Mouse (Mus musculus) adrenal gland, adult 18-20 months (tissue): ENCODE data around the gene Cirbp. TPM values are rescaled to one million over a fixed set of nuclear protein-coding genes. Genes with fewer than 3 reads are reported as not detected.

Source experiments
- DNase-seq, 2 experiments: peaks; one replicate each; pipeline ENCODE4 v3.0.0; 2021 to 2022; ENCODE audit warnings: low spot score in 2 of 2
- total RNA-seq, 2 experiments: library from RNA; stranded (reverse); gene quantifications; 1 replicate in 1 of 2; 2 replicates in 1 of 2; pipeline ENCODE4 v1.2.3; 2021

The Cirbp gene
- total RNA-seq, 2 experiments from 2014 or later, result 34.7 to 46.3 TPM

DNA sequence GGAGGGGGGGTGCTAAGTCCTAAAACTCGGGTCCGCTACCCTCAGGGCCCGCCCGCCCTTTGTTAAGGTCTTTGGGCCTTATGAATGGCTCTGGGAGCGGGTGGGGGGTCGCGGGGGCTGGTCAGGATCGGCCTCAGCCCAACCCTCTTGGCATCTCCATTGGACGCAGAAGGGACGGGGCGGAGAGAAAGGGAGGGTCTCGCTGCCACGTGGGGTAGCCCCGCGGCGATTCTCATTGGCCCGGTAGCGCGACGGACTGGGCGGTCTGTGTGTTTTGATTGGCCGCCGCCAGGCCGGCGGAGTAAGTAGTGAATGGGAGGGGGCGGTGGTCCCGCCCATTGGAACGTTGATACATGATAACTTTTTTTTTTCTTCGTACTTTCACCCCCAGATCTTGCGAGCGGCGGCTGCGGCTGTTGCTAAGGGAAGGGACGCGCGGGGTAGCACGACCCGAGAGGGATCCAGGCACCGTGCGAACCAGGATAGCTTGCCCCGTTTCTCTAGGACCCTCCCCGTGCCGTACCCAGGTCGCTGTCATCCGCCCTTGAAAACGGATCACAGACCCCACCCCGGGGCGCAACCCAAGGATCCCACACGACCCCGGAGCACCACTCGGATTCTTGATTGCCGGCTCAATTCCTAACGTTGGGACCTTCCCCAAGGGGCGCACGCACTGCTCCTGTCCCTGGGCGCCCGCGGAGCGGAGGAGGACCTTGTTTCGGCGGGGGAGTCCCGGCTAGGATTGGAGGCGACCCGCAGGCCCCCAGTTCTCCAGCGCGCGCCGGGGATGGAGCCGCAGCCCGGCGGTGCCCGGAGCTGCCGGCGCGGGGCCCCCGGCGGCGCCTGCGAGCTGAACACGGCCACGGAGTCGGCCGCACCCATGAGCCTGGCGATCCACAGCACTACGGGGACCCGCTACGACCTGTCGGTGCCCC, 16.2 kb upstream of the Cirbp start:
- DNase-seq, result peak; percentile 88 to 91

DNA sequence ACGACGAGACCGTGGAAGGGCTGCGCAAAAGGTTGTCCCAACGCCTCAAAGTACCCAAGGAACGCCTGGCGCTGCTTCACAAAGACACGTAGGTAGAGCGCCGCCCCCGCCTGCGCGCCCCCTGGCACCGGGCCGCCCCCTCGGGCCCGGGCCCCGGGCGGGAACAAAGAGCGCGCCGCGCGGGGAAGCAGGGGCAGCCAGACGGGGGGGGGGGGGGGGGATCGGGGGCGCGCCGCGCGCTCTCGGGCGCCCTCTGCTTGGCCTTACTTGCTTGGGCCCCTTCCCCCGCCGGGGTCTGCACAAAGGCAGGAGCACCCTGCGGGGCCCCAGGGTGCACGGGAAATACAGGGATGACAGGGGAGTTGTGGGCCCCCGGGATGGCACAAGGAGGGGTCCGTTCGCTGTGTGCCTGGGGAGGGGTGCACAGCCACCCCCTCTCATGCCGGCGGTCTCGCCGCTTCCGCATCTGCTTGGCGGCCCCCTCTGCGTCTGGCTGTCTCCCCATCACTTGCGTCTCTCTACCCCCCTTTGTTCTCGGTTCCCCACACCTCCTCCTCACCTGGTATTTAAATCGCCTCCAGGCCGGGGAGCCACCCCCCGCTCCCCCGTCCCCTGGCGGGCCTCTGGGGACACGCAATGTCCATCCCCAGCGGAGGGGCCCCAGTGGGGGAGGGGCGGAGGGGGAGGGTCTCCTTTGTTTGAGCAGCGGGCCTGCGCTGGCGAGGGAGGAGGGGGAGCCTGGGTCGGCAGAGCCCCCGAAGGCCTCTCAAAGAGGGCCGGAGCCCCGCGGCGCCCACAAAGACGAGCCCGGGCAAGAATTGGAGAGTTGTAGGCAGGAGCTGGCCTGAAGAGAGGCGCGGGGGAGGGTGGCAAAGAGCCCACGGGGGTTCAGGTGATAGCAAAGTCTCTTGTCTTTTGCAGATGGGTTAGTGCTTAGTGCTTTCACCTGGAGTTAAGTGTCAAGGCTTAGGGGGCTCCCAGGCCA, 15.3 kb upstream of the Cirbp start:
- peak in 1 of 2 experiments; percentile 65 for DNase-seq

DNA sequence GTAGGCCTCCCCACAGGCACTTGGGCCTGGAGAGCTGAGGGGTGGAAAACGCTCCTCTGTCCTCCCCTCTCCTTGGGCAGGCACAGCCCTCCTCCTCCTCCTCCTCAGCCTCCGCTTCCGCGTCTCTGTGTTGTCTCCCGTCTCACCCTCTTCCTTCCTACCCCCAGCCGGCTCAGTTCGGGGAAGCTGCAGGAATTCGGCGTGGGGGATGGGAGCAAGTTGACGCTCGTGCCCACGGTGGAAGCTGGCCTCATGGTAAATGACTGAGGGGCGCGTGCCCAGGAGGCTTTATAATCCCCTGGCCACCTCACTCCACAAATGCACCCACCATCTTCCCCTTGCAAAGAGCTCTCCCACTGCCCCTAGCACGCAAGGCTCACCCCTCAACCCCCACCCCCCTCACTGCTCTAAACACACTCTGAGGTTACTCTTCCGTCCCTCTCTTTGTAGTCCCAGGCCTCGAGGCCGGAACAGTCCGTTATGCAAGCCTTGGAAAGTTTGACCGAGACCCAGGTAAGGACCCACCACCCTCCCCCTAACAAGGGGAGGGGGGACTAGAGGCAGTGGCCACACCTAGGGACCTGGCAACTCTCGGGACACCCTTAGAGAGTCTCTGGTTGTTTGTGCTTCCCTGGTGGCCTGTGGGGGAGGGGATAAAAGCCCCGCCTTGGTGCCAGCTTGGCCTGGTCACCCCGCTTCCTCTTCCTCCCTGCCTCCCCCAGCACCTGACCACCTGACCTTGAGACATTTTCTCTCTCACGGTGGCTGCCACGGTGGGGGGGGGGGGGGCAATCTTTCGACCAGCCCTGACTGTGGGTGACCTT, 14.4 kb upstream of the Cirbp start:
- DNase-seq, result peak; percentile 63 to 70

DNA sequence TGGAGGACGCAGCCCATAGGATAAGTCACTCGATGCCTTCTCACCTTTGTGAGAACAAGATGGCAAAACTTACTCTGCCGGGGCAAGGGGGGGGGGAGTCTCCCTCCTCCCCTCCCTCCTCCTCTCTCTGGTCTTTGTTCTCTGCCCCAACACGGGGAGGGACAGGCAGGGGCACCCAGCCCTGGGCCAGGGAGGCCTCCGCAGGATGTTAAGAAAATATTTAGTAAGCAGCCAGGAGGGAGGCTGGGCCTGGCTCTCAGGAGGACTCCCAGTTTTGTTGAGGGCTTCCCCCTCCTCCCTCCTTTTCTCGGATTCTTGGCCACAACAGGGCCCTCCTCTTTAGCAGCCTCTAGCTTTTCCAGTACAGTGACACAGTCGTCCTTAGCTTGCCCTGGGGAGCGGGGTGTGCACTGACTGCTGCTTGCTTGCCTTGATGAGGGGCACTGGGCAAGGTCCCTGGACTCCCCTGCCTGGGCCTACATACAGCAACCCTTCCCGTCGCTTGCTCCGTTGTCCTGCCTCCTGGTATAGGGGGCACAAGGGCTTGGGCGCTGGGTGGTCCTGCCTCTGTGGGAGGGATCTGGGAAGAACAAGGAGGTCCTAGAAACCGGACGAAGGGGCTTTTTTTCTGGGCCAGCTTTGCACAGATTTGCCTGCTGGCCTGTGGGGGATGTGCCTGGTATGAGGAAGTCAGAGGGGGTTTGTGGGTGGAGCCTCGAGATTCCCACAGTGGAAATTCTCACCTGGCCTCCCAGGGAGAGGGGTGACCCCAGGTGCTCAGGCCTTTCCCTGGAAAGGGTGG, 13.5 kb upstream of the Cirbp start:
- DNase-seq, result peak in 1 of 2 experiments; percentile 25

DNA sequence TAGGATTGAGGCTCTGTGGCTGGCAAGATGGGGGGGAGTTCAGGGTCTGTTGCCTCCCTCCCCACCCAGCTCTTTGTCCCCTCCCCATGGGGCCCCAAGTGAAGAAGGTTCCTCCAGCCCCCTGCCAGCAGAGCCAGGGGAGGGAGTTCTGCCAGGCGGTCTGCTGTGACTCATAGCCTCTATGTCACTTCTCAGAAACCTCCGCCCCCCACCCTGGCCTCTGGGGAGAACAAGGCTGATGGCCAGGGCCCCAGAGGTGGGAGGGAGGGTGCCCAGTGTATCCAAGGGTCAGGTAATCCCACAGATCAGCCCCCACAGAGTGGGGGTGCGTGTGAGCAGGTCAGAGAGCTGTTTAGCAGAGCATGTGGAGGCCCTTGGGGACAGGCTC, 12.9 kb upstream of the Cirbp start:
- peak in 1 of 2 experiments; percentile 62 for DNase-seq

DNA sequence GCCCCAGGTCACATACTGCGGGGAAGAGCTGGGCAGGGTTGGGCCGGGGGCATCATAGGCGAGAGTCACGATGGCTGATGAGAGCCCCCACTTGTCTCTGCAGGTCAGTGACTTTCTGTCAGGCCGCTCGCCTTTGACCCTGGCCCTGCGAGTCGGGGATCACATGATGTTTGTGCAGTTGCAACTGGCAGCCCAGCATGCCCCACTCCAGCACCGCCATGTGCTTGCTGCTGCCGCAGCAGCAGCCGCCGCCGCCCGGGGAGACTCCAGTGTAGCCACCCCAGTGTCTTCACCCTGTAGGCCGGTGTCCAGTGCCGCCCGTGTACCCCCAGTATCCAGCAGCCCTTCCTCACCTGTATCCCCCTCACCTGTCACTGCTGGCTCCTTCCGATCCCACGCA, 12.1 kb upstream of the Cirbp start:
- peak in 1 of 2 experiments; percentile 27 for DNase-seq

DNA sequence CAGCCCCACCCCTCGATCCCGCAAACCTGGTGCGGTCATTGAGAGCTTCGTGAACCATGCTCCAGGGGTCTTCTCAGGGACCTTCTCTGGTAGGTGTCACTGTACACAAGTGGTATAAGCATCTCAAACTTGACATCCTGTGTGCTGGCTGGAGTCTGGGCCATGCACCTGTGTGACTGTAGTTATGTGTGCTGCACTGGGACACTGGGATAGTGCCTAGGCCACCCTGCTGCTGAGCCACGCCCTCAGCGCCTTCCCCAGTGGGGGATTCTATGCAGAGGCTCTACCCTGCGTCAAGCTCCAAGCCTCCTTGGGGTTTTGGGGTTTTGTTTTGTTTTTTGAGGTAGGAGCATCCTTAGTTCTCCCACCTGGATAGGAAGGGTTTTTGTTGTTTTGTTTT, 11.4 kb upstream of the Cirbp start:
- no peak for DNase-seq

DNA sequence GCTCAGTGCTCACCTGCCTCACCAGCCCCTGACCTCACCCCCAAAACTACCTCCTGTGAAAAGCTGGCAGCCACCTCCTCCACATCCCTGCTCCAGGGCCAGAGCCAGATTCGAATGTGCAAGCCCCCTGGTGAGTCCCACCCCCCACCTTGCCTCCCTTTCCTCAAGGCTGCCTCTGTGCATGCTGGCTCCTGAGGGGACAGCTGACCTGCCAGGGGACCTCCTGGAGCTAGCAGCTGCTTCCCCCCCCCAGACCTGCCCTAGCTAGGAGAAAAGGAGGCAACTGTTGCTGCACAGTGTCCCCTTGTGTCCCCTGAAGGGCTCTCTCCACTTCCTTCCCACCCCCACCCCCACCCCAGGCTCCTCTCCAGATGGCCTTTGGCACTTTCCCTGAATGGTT, 10.5 kb upstream of the Cirbp start:
- no peak for DNase-seq

DNA sequence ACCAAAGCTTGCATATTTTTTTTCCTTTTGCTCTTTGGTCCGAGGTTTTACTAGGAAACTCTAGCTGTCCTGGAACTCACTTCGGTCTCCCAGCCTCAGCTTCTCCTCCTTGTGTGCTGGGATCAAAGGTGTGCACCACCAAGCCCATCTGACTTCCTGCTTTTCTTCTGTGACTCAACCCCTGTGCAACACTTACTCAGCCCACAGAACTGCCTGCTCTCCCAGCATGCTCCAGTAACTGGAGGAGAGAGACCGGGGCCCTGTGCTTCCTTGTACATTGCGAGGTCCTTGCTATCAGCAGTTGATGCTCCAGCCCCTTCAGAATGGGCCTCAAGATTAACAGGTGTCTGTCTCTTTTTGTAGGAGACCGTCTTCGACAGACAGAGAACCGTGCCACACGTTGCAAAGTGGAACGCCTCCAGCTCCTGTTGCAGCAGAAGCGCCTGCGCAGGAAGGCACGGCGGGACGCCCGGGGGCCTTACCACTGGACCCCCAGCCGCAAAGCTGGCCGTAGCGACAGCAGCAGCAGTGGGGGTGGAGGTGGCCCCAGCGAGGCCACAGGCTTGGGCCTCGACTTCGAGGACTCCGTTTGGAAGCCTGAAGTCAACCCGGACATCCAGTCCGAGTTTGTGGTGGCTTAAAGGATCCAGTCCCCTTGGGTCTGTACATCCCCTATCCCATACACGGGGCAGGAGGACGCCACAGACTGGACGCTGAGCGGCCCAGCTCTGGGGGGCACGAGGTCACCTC, 9.6 kb upstream of the Cirbp start:
- DNase-seq, result peak in 1 of 2 experiments; percentile 30

DNA sequence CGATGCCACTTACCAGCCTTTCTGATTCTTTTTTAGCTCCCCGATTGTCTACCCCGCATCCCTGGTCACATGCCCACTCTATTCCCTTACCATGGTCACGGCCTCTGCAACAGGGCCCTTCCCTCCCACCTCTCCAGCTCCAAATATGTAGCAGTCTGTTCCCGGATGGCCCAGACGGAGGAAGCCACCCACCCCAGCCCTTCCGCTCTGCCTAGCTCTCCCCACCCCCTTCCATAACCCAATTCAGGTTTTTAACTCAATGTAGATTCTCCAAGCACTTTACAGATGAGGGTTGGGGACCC, 9.1 kb upstream of the Cirbp start:
- no peak for DNase-seq

DNA sequence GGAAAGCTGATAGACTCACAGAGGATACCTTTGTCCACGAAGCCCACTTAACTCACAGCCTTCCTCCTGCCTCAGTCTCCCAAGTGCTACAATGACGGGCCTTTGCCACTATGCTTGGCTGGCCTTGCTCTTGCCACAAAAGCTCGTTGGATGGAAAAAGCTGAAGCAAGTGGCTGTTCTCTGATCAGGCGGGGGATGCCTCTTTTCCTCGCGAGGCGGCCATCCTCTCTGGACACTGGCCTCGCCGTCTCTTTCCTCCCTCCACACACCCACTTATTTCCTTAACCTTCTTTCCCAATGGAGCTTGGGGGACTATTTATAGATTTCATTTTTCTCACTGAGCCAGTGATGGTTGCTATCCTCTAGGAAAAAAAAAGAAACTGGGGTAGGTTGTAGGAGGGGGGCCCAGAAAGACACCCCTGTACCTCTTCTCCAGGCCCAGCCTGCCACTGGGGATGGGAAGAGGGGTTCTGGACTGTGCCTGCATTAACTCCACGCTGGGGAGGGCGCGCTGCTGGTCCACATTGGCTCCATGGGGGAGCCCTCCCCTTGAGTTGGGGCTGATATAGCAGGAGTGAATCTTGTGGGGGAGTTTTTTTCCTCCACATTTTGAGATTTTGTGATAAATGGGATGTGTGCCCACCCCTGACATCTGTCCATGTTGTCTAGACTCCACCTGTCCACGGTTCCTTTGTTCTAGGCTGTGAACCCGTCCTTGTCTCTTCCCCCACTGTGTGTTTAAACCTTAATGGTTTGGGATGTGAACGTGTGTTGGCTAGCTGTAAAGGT, 8.4 kb upstream of the Cirbp start:
- DNase-seq, result peak in 1 of 2 experiments; percentile 25

DNA sequence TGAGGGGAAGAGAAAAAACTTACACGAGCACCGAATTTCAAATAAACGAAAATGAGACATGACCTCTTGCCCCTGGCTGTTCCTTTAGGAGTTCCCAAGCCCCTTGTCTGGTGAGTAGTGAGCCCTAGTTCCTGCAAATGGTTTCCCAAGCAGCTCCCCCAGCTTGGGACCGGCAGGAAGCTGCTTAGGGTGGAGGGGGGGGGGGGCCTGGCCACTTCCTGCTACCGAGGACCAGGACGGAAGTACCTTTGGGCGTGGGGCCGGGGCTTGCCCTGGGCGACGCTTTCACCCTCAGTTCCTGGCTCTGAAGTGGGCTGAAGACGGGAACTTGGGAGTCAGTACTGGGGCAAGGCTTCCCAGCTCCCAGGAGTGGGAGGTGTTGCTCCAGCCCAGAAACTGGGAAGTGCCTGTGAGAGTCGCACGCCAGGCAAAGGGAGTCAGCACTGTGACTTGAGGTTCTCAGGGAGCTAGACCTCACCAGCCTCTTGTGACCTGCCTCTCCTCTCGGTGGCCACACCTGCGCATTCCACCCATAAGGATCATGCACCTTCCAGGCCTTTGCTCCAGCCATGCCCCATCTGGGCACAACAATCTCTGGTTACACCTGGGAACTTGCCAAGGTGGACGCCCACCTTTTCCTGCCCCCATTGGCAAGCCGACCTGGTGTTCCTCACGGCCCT, 7.3 kb upstream of the Cirbp start:
- DNase-seq, result peak in 1 of 2 experiments; percentile 63

DNA sequence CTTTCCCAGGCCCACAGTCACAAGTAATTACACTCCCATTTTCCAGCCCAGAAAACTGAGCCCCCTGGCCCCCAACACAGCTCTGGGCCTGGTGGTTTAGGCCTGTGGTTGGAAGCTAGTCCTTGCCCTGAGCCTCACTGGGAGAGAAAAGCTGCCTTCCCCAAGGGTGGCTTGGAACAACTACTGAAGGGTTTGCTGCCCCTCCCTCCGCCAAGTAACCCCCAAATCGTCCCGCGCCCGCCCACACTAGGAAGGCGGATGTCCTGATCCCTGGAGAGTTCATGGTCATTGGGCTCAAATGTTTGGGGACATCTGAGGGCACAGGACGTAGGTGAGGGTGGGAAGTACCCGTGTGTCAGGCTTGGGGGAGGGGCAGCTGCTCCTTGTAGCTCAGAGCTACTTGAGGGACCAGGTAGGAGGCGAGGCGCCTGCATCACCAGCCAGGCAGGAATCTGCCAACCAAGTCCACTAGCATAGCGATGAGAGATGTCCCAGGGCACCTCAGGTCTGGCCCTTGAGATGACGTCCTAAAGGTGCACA, 6.7 kb upstream of the Cirbp start:
- peak in 1 of 2 experiments; percentile 57 for DNase-seq

DNA sequence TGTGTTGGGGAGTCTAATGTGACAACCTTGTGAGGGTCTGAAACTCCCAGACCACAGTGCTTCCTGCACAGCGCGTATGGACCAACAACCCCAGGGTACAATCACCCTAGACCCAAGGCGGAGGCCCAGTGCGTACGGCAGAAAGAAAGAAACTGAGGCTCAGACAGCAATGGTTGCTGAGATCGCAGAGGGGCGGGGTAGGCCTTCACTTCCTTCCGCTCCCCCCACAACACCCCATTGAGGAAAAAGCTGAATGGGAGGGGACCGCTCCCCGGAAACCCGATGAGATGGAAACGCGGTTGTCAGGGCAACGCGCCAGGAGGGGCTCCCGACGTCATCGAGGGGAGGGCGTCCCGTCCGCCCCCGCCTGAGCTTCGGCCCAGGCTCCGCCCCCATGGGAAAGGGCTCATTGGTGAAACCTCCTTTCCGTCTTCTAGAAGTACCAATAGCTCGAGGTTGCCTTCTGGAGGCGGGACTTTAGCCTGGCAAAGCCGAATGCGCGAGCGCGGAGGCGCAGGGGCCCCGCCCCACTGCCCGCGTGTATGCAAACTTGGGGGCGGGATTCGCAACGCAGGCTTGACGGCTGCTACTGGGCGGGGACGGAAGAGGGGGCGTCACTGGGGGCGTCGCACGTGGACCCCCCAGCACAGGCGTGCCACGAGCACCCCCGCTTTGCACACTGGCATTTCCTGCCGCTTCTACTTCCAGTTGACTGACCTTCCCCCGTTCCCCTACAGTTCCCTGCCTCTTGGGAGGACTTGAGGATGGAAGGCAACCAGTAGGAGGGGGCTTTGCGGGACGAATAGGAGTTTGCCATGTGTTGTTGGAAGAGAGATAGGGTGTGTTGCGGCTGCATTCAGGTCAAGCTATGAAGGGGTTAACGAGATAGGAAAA, 6.0 kb upstream of the Cirbp start:
- DNase-seq, result peak; percentile 96 to 98

DNA sequence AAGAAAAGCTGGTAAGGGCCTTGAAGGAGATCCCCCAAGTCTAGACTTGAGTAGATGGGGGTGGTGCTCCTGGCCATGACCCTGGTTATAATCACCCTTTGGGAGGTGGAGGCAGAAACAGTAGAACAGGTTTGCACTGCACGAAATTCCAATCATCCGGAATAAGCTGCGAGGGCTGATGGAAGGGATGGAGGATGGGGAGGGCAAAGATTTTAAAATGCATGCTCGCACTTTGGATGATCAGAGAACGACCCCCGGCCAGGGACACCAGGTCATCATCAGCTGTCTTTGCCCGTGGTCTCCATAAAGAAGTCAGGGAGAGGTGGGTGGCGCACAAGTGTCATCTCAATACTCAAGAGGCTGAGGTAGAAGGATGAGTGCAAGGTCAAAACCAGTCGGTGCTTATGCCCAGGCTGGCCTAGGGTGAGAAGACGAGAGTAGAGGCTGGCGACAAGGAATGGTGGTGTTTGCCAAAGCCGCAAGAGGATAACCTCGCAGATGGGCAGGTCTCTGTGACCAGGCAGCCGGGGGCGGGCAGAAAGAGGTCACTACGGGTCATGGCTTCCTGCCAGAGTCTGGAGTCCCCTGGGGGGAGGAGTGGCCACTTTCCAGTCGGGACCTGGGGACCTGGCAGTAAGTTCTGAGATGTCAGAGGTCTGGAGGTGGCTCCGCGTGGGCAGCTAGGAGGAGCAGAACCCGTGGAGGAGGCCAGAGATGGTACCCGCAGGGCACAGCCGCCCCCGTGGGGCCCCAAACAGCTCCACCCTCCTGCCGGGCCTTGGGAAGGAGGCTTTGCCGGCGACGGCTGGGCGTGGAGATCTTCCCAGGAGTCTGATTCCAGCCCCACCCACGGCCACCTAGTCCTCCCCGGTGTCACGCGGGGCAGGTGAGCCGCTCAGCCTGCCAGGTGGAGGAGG, 5.1 kb upstream of the Cirbp start:
- peak; percentile 89 to 90 for DNase-seq
